Mouse (Mus musculus) stomach, embryonic 16.5 days (tissue): ENCODE measurements at regions not wholly inside any gene's neighbourhood (a gene's known extent, or its start where the extent isn't known, plus 50 kb on each side); places are given as distances from the start of the nearest gene placed in this dataset.
A peak's percentile ranks its signal among the peaks of the same experiment; 100 is the strongest.

Source experiments
- ATAC-seq: fragments of 200-750 bp; cut with Nextera tagmentation; 2 replicates; pipeline ENCODE4 v1.8.0; 2017; ENCODE audit warnings: moderate number of reproducible peaks, moderate TSS enrichment; ENCODE audit not compliant: insufficient read depth, low FRiP score
- H3K27ac ChIP-seq: fragments of 300-500 bp; sonication (generic); 2 replicates; pipeline ENCODE4 v1.5.1; 2014; ENCODE audit warnings: low read length
- H3K27me3 ChIP-seq: fragments of 300-500 bp; sonication (generic); 2 replicates; pipeline ENCODE4 v1.6.1; 2014; ENCODE audit warnings: low read length, control low read depth, mixed read lengths; ENCODE audit not compliant: control insufficient read depth, insufficient read depth
- H3K36me3 ChIP-seq: fragments of 300-500 bp; sonication (generic); 2 replicates; pipeline ENCODE4 v1.6.1; 2014; ENCODE audit warnings: low read length; ENCODE audit not compliant: control insufficient read depth, insufficient read depth
- H3K4me1 ChIP-seq: fragments of 300-500 bp; sonication (generic); 2 replicates; pipeline ENCODE4 v1.6.1; 2014; ENCODE audit warnings: low read length, control low read depth, mixed read lengths; ENCODE audit not compliant: control insufficient read depth, insufficient read depth
- H3K4me2 ChIP-seq: fragments of 300-500 bp; sonication (generic); 2 replicates; pipeline ENCODE4 v1.6.1; 2014; ENCODE audit warnings: low read depth, low read length, mixed read lengths
- H3K4me3 ChIP-seq: fragments of 300-500 bp; sonication (generic); replicated peaks from 2 replicates; pipeline ENCODE4 v1.5.1; 2014; ENCODE audit warnings: mild to moderate bottlenecking, low read length
- H3K9ac ChIP-seq: fragments of 300-500 bp; sonication (generic); 2 replicates; pipeline ENCODE4 v1.6.1; 2014; ENCODE audit warnings: low read length
- H3K9me3 ChIP-seq: fragments of 300-500 bp; sonication (generic); replicated peaks from 2 replicates; pipeline ENCODE4 v1.6.1; 2016; ENCODE audit warnings: low read length, control low read depth; ENCODE audit not compliant: control insufficient read depth
- WGBS: fragments of 180-500 bp; shearing (Covaris S2); extraction: QIAGEN DNeasy Blood & Tissue Kit; methylation state at CpG from one replicate; pipeline ENCODE4 v1.1.7; 2014; 5-methylcytosine and 5-hydroxymethylcytosine counted together

GRCm38 (mm10) chr7:74224378-74224777, 210.9 kb upstream of the St8sia2 start:
- H3K9me3 ChIP-seq, result no peaks in the 10 kb centered on the region
- no peak for ATAC-seq
- no peaks in the 10 kb centered on the region for H3K27me3 ChIP-seq
- no peaks in the 10 kb centered on the region for H3K4me1 ChIP-seq
- H3K4me2 ChIP-seq, result no peak overlapping the region
- no peak overlapping the region for H3K9ac ChIP-seq
- H3K4me3 ChIP-seq, result no peak overlapping the region
- H3K27ac ChIP-seq, result no peak overlapping the region
- WGBS, result 78% methylated on average over 3 of the region's 3 CpGs
- no peaks in the 10 kb centered on the region for H3K36me3 ChIP-seq

DNA sequence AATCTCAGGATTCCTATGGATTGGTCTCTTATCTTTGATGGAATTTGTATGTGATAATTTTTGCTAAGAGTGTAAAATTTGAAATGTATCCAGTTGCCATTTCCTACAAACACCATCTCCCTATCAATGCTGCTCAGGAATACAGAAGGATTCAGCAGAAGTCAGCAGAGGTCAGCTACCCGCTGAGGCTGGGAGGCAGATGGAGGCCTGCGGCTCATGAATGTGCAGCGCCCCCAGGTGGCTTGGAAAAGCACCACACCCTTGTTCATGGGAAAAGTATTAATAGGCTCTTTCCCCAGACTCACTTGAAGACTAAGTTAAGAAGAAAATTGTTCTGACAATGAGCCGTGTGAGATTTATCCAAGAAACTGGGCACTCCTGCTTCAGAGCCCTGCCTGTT, 187.2 kb upstream of the St8sia2 start:
- no peak for ATAC-seq
- 34% methylated on average over 4 of the region's 4 CpGs for WGBS
- H3K9me3 ChIP-seq, result no peaks in the 10 kb centered on the region
- H3K9ac ChIP-seq, result no peak overlapping the region
- H3K27me3 ChIP-seq, result no peaks in the 10 kb centered on the region
- no peak overlapping the region for H3K4me3 ChIP-seq
- no peaks in the 10 kb centered on the region for H3K4me1 ChIP-seq
- no peak overlapping the region for H3K4me2 ChIP-seq
- H3K36me3 ChIP-seq, result no peaks in the 10 kb centered on the region
- no peak overlapping the region for H3K27ac ChIP-seq

DNA sequence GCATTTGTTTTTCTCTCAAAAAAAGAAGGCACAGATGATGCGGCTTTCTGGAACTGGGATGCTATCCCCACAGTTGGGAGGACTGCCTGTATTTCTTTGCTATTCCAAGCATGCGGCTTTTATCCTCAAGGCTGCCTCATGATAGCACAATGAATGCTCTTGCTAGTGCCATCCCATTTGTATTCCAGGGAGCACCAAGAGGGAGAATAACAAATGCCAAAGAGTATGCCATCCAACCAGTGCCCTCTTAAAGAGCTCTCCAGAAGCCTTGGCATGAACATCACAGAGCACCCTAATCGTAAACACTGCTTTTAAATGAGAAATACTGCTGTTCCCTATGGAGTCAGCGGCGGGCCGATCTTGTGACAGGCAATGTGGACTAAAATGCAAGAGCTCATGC, 185.3 kb upstream of the St8sia2 start:
- no peak for ATAC-seq
- Histone ChIP-seq H3K9ac (no peak overlapping the region), H3K4me3 (no peak overlapping the region), H3K4me2 (no peak overlapping the region), H3K9me3 (no peaks in the 10 kb centered on the region), H3K4me1 (no peaks in the 10 kb centered on the region), H3K36me3 (no peaks in the 10 kb centered on the region), H3K27ac (no peak overlapping the region), H3K27me3 (no peaks in the 10 kb centered on the region)
- WGBS, result 92% methylated on average over 6 of the region's 6 CpGs

DNA sequence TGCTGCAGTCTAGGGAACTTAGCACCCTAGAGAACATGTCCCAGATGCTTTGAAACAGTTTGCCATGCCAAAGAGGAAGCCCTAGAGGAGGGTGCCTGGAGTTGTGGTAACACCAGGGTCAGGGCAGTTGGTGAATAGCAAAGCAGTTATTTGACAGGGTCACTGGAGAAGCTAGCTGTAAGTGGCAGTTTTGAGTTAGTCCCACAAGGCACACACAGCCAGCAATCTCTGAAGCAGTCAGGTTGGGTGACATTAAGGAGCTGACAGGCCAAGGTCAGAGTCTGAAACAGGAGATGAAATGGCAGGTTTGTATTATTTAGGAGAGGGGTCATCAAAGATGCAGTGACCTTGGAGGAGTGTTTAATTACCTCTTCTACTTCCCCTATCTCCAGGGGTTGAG, 171.2 kb upstream of the St8sia2 start:
- ATAC-seq, result no peak
- Histone ChIP-seq H3K4me1 (no peaks in the 10 kb centered on the region), H3K4me2 (no peak overlapping the region), H3K27ac (no peak overlapping the region), H3K36me3 (no peaks in the 10 kb centered on the region), H3K9ac (no peak overlapping the region), H3K27me3 (no peaks in the 10 kb centered on the region), H3K4me3 (no peak overlapping the region), H3K9me3 (no peaks in the 10 kb centered on the region)

- H3K4me3 ChIP-seq, result no peak overlapping the region
- 73% methylated on average over 5 of the region's 5 CpGs for WGBS
- no peak for ATAC-seq
- 0 out of 2 replicates have a peak, but pooled peaks cover 7% of the 10 kb centered on the region for H3K4me1 ChIP-seq
- no peaks in the 10 kb centered on the region for H3K36me3 ChIP-seq
- H3K27me3 ChIP-seq, result no peaks in the 10 kb centered on the region
- no peaks in the 10 kb centered on the region for H3K9me3 ChIP-seq
- H3K27ac ChIP-seq, result no peak overlapping the region
- H3K9ac ChIP-seq, result no peak overlapping the region
- H3K4me2 ChIP-seq, result no peak overlapping the region
Observed at GRCm38 (mm10) chr7:74174206-74174605, 160.7 kb upstream of the St8sia2 start.

GRCm38 (mm10) chr7:74173230-74173612, 159.7 kb upstream of the St8sia2 start:
- Histone ChIP-seq H3K4me1 (0 out of 2 replicates have a peak, but pooled peaks cover 7% of the 10 kb centered on the region), H3K4me2 (no peak overlapping the region), H3K27ac (no peak overlapping the region), H3K9me3 (no peaks in the 10 kb centered on the region), H3K4me3 (no peak overlapping the region), H3K9ac (no peak overlapping the region), H3K36me3 (no peaks in the 10 kb centered on the region), H3K27me3 (no peaks in the 10 kb centered on the region)
- ATAC-seq, result peak; percentile 56
- WGBS, result 5% methylated on average over 2 of the region's 2 CpGs

GRCm38 (mm10) chr7:74172504-74173229, 159.2 kb upstream of the St8sia2 start:
- no peak overlapping the region for H3K9ac ChIP-seq
- H3K27me3 ChIP-seq, result no peaks in the 10 kb centered on the region
- 37% methylated on average over 4 of the region's 4 CpGs for WGBS
- no peak overlapping the region for H3K4me3 ChIP-seq
- no peak overlapping the region for H3K4me2 ChIP-seq
- no peaks in the 10 kb centered on the region for H3K9me3 ChIP-seq
- no peaks in the 10 kb centered on the region for H3K36me3 ChIP-seq
- peak overlapping the region; percentile 23; the same call in 1 of the 2 replicates for H3K27ac ChIP-seq
- ATAC-seq, result no peak
- 0 out of 2 replicates have a peak, but pooled peaks cover 7% of the 10 kb centered on the region for H3K4me1 ChIP-seq

GRCm38 (mm10) chr7:74151590-74151989, 138.1 kb upstream of the St8sia2 start:
- H3K9ac ChIP-seq, result no peak overlapping the region
- no peak overlapping the region for H3K4me2 ChIP-seq
- H3K36me3 ChIP-seq, result no peaks in the 10 kb centered on the region
- no peak overlapping the region for H3K27ac ChIP-seq
- ATAC-seq, result no peak
- WGBS, result 62% methylated on average over 4 of the region's 4 CpGs
- no peaks in the 10 kb centered on the region for H3K27me3 ChIP-seq
- no peaks in the 10 kb centered on the region for H3K9me3 ChIP-seq
- no peak overlapping the region for H3K4me3 ChIP-seq
- no peaks in the 10 kb centered on the region for H3K4me1 ChIP-seq

GRCm38 (mm10) chr7:74143236-74143635, 129.7 kb upstream of the St8sia2 start:
- WGBS, result 80% methylated on average over 3 of the region's 3 CpGs
- Histone ChIP-seq H3K27me3 (no peaks in the 10 kb centered on the region), H3K27ac (no peak overlapping the region), H3K9ac (no peak overlapping the region), H3K4me1 (no peaks in the 10 kb centered on the region), H3K36me3 (no peaks in the 10 kb centered on the region), H3K4me3 (no peak overlapping the region), H3K9me3 (no peaks in the 10 kb centered on the region), H3K4me2 (no peak overlapping the region)
- no peak for ATAC-seq
